Mouse (Mus musculus): ENCODE results near the gene Fut7. TPM values are rescaled to one million over a fixed set of nuclear protein-coding genes. Genes with fewer than 3 reads are reported as not detected.
A peak's percentile ranks its signal among the peaks of the same experiment; 100 is the strongest.

The Fut7 gene
- total RNA-seq, 1 experiment from 2014 or later: 27.8 TPM

DNA sequence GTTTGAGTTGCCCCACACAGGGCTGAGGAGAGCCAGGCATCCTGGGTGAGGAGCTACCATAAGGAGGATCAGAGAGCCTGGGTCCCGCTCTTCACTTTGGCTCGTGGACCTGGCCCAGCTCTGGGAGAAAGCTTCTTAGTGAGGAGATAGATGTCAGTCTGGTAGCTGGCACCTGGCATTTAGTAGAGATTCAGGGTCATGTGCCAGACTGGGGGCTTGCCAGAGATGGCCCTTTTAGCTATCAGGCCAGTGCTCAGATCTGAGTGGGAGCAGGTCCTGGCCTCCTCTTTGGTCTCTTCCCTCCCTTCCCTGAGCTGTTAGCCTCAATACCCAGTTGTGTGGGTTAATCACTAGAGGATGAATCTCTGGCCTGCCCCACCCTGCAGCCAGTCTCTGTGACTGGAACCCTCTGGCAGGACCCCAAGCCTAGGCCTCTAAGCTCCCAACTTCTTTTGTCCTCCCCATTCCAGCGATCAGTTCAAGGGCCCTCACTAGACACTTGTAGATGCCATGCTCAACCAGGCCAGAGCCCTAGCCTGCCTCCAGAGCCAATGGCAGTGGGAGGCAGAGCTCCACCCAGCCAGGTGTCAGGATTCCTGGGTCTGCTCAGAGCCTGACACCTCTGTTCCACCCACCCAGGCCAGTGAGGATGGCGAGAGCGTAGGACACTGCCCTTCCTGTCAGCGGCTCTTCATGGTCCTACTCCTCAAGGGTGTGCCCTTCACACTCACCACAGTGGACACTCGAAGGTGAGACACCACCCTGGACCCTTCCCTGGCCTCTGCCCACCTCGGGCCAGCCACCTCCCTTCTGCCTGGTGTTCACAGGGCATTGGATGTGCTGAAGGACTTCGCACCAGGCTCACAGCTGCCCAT is 34.2 kb downstream of the Fut7 start:
- no peak for ATAC-seq (replicated peaks; ENCODE audit: low read depth, poor library complexity, severe bottlenecking)

DNA sequence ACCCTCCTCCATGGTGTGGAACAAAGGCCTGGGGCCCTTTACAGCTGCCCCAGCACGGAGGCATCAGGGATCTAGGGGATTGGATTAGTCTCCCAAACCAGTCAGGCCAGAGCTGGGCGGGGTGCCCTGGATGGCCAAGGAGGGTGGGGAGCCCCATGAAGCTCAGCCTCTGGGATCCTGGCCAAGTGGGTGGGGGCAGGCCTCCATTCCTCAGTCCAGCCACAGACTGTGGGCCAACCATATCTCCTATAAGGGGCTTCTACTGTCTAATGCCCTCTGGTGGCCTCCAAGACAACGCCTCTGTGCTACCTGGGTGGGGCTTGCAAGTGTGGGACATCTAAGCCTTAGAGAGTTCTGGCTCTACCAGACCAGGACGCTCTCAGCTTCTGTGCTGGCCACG is 35.8 kb downstream of the Fut7 start:
- no peak for ATAC-seq (replicated peaks; ENCODE audit: low read depth, poor library complexity, severe bottlenecking)

DNA sequence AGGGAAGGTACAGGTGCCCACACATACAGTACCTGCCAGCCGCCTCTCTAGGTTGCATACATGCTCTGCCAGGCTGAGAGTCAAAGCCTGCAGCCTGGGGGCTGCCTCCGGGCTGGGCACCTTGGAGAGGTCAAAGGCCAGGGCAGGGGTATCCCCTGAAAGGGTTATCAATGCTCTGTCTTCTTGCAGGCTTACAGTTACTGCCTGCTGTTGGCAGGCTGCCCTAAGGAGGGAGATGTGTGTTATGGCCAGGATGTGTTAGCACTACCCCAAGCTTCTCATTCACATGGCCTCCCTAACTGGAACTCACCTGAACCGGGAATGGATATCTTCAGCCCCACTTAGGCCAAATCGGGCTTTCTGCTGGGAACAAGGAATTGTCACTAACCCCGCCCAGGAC is 37.1 kb downstream of the Fut7 start:
- no peak for ATAC-seq (replicated peaks; ENCODE audit: low read depth, poor library complexity, severe bottlenecking)

DNA sequence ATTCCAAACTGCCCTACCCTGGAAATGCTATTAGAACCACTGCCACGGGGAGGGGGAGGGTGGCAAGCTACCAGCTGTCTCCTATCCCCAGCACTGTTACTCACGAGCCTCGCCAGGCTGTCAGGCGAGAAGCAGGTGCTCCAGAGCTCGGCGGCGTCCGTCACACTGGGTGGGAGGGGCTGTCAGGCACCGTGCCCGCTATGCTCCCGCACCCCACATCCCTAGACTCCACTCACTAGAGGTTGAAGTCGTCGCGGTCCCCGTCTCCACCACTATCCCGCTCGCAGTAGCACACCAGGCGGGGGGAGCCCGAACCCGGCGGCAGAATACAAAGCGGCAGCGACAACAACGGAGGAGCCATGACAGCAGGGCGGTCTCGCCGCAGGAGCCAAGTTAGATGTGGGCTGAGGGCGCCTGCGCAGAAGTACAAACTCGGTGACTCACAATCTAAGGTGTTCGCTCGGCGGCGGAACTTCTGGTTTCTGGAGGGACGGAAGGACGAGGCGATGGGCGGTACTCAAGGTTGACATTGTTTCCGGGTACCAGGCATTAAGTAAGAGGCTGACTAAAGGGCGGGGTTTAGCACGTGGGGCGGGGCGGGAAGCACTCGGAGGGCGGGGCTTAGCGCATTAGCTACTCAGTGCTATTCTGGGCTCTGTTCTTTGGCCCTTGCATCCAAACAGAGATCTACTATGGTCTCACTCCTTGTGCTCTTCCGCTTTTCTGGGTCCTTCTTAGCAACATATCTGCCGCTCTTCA is 37.7 kb downstream of the Fut7 start, which contains the start of gene Paxx:
Paxx (minus strand) TSS at position 544 of the 759 bp plus-strand sequence.
- ATAC-seq (replicated peaks; ENCODE audit: low read depth, poor library complexity, severe bottlenecking): peak; percentile 87

DNA sequence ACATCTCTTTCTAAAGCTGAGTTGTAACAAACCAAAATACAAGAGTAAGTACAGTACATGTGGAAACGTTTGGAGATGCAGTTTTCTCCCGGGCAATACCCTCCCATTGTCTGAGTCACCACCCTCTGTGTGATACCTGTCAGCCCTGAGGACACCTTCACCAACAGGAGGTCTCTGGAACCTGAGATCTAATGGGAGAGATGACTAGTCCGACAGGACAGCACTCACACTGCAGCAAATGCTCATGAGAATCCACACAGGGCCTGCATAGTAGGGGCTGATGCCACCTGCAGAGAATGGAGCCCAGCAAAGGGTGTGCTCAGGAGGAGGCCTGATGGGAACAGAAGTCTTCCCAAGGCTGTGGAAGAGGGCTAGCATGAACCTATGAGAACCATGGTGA is 38.3 kb downstream of the Fut7 start:
- no peak for ATAC-seq (replicated peaks; ENCODE audit: low read depth, poor library complexity, severe bottlenecking)

DNA sequence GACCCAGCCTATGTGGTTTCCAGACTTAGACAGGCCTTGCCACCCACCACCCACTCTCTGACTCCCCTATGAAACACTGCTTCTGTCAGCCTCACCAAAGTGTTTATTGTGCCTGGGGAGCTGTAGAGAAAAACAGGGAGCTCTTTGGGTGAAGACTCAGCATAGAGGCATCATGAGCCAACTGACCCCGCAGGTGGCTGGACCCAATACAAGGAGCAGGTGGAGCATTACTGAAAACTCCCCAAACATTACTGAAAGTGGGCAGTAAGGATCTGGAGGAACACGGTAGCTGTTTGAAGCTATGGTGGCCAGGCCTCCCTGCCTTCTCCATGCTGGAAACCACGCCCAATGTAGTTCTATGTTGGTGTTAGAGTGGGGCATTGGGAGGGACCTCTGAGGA is 40.6 kb downstream of the Fut7 start:
- no peak for ATAC-seq (replicated peaks; ENCODE audit: low read depth, poor library complexity, severe bottlenecking)

DNA sequence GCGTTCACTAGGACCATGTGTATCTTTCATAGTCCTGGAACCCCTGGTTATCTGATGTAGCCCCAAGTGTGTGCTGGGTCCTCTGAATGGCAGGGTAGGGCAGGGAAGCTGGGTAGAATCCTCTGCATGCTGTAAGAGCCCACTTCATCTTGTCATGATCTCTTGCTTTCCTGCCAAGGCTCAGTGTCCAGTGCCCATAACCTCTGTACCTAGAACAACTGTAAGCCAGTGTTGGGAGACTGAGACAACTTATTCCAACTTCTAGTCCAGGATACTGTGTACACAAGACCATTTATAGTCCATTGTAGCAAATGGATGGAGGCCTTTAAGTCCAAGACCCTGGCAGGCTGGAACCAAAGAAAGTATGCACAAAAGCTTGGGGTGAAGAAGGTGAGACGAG is 42.2 kb downstream of the Fut7 start:
- no peak for ATAC-seq (replicated peaks; ENCODE audit: low read depth, poor library complexity, severe bottlenecking)

DNA sequence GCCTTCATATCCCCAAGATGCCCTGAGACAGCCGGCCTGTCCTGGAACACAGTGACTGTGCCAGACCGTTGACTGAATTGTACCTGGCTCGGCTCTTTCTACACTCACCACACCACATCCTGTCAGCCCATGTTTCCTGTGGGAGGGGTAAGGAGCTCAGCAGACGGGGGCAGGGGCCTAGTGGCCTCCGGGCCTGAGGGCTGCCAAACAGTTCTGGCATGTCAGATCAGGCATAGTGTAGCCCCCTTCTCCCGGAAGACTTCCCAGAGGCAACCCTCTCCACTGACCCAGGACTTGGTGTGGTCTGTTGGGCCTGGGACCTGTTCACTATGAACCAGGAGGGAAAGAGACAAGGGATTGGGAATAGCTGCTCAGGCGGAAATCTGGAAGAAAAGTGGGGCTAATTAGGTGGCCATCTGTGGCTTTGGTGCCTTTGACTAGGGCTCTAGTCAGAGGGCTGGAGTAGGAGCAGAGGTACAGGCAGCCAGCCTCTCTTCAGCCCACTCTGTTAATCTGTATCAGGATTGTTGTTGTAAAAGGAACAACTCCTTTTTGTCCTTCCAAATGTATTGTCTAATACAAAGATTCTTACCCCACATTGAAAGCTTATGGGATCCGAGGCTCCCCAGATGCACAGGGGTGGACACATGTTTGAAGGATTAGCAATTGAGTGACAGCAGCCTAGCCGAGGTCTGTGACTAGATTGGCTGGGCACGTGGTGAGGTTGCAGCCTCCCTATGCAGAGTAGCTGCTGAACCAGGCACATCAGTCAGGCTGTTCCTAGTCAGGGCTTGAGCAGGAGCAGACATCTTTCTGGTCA is 43.0 kb downstream of the Fut7 start:
- ATAC-seq (replicated peaks; ENCODE audit: low read depth, poor library complexity, severe bottlenecking): peak; percentile 71

DNA sequence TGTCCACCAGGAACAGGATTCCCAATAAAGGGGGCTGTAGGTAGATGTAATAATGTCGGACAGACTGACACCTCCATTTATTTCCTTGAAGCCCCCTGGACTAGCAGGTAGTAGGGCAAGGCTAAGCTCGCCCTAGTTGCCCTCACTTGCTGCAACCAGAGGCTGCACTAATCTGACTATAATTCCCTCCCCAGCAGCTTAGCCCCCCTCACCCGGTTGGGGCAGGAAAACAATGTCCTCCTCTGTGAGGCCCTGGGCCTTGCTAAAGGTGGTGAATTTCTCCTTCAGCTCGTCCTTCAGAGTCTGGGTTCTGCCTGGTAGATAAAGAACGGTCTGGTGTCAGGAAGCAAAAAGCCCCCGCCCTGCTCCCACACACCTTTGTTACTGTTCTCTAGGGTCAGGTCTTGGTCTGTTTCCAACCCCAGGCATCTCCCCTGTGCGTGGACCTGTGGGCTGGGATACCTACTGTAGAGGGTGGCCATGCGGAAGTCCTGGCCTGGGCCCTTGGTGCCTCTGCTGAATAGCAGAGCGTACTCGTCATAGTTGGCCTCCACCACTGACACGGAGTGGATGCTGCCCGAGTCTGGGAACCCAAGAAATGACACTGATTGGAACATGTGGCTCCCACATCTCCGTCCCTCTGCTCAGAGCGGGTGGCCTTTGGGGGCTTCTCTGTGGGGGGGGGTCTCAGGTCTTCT is 44.7 kb downstream of the Fut7 start:
- no peak for ATAC-seq (replicated peaks; ENCODE audit: low read depth, poor library complexity, severe bottlenecking)

DNA sequence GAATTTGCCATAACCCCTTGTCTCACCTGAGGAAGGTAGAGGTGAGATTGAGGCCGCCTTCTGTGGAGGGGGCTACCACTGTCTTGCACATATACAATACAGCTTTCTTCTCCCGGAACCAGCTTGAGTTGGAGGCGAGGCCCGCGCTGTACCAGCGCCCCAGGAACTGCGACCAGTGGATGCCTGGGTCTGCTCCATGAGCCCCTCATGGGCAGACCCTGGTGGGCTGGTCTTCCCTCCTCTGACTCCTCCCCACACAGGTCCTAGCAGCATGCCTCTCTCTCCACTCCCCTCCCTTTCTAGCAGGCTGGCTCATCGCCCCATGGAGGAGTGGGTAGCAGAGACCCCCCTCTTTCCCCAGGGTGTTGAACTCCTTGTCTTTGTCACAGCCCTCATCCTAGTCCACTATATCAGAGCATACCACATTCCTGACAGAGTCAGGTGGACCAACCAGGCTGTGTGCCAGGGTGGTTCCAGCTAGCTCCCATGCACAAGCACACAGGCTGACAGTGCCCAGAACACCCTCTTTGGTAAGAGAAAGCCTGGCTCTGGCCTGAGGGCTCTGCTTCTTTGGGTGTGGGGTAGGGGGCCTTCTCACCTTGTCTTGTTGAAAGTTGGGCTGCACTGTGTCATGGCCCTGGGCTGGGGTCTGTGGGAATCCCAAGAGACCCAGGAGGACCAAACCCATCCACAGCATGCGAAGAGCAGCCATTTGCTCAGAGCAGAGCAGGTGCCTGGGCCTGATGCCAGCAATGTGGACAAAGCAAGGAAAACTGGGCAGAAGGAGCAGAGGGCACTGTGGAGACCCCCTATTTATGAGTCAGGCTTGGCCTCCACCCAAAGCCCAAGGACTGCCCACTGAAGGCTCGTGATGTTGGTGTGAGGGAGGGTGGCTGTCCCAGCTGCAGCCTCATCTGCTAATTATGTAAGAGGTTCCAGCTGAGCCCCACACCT is 46.2 kb downstream of the Fut7 start:
- ATAC-seq (replicated peaks; ENCODE audit: low read depth, poor library complexity, severe bottlenecking): no peak

DNA sequence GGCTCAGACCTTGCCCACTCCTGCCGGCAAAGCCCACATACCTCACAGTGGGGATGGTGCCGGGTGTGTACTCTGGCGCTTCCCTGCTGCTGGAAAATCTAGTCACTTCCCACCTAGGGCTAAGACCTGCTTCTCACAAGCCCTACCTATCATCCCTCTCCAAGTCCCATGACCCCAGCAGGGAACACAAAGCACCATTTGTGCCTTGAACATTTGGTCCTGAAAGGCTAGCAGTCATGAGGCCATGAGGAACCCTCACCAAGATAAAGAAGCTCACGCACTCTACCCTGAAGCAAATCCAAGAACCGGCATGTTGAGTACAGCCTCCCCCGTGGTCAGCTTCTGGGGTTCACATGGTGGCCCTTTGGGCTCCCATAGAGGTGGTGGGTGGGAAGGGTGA is 46.9 kb downstream of the Fut7 start, which contains the start of gene Ptgds:
Ptgds (minus strand) TSS at position 78 of the 400 bp plus-strand sequence.
- no peak for ATAC-seq (replicated peaks; ENCODE audit: low read depth, poor library complexity, severe bottlenecking)

DNA sequence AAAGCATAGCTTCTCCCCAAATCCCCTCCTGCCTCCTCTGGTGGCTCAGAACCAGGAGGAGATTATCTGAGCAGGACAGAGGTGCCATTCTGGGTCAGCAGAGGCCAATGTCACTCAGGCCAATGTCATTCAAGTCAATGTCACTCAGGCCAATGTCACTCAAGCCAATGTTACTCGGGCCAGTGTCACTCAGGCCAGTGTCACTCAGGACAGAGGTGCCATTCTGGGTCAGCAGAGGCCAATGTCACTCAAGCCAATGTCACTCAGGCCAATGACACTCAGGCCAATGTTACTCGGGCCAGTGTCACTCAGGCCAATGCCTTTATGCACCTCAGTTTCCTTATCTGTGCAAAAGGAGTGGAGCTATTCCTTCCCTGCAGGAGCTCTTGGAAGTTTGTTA is 49.5 kb downstream of the Fut7 start:
- ATAC-seq (replicated peaks; ENCODE audit: low read depth, poor library complexity, severe bottlenecking): no peak

Other genes with a start within 250 kb of the Fut7 start
- 0.39 and 2.2 TPM in 2 replicates for gene Nrarp, start 242.5 kb upstream of the Fut7 start, total RNA-seq (2017)
- gene Tor4a, start 226.4 kb upstream of the Fut7 start, total RNA-seq (2017): 15.7 and 18.1 TPM in 2 replicates
- 28.8 and 47.4 TPM in 2 replicates for gene Nelfb, start 211.8 kb upstream of the Fut7 start, total RNA-seq (2017)
- gene Stpg3, start 208.6 kb upstream of the Fut7 start, total RNA-seq (2017): not detected in 2 replicates
- gene Fam166a, start 204.5 kb upstream of the Fut7 start, total RNA-seq (2017): not detected in 2 replicates
- gene Tubb4b, start 198.6 kb upstream of the Fut7 start, total RNA-seq (2017): 486 and 513 TPM in 2 replicates
- not detected in 2 replicates for gene Slc34a3, start 188.9 kb upstream of the Fut7 start, total RNA-seq (2017)
- gene Rnf224, start 186.5 kb upstream of the Fut7 start, total RNA-seq (2017): not detected in 2 replicates
- 0.37 and 0.82 TPM in 2 replicates for gene Rnf208, start 181.0 kb upstream of the Fut7 start, total RNA-seq (2017)
- gene Cysrt1, start 180.8 kb upstream of the Fut7 start, total RNA-seq (2017): not detected in 2 replicates
- gene AL732309.1, start 176.4 kb upstream of the Fut7 start, total RNA-seq (2017): 0.50 and 0.87 TPM in 2 replicates
- gene Tmem203, start 167.8 kb upstream of the Fut7 start, total RNA-seq (2017): 11.3 and 13.0 TPM in 2 replicates
- gene Tprn, start 160.6 kb upstream of the Fut7 start, total RNA-seq (2017): 12.4 and 17.0 TPM in 2 replicates
- 65.1 and 73.3 TPM in 2 replicates for gene Ssna1, start 150.8 kb upstream of the Fut7 start, total RNA-seq (2017)
- 35.1 and 53.1 TPM in 2 replicates for gene Anapc2, start 150.8 kb upstream of the Fut7 start, total RNA-seq (2017)
- not detected in 2 replicates for gene Tmem210, start 135.1 kb upstream of the Fut7 start, total RNA-seq (2017)
- gene Lrrc26, start 133.4 kb upstream of the Fut7 start, total RNA-seq (2017): not detected in 2 replicates
- gene Grin1, start 104.1 kb upstream of the Fut7 start, total RNA-seq (2017): not detected in 2 replicates
- gene Man1b1, start 90.9 kb upstream of the Fut7 start, total RNA-seq (2017): 40.8 and 41.3 TPM in 2 replicates
- gene Dpp7, start 66.9 kb upstream of the Fut7 start, total RNA-seq (2017): 13.3 and 19.2 TPM in 2 replicates
- 8.5 and 8.9 TPM in 2 replicates for gene Uap1l1, start 57.6 kb upstream of the Fut7 start, total RNA-seq (2017)
- gene Sapcd2, start 50.9 kb upstream of the Fut7 start, total RNA-seq (2017): 15.1 and 17.4 TPM in 2 replicates
- not detected in 2 replicates for gene Entpd2, start 27.4 kb upstream of the Fut7 start, total RNA-seq (2017)
- gene Npdc1, start 23.9 kb upstream of the Fut7 start, total RNA-seq (2017): 0.64 TPM in 1 of 2 replicates, not detected in the other
- gene Abca2, start 5.4 kb downstream of the Fut7 start, total RNA-seq (2017): 31.5 and 49.9 TPM in 2 replicates
- not detected in 2 replicates for gene Clic3, start 33.6 kb downstream of the Fut7 start, total RNA-seq (2017)
- 19.8 and 29.1 TPM in 2 replicates for gene Paxx, start 37.8 kb downstream of the Fut7 start, total RNA-seq (2017)
- 4.1 TPM in 1 of 2 replicates, not detected in the other for gene Ptgds, start 46.8 kb downstream of the Fut7 start, total RNA-seq (2017)
- not detected in 2 replicates for gene Lcn12, start 70.6 kb downstream of the Fut7 start, total RNA-seq (2017)
- gene Fbxw5, start 77.5 kb downstream of the Fut7 start, total RNA-seq (2017): 16.6 and 21.4 TPM in 2 replicates
- 0.19 and 2.7 TPM in 2 replicates for gene C8g, start 78.5 kb downstream of the Fut7 start, total RNA-seq (2017)
- gene Traf2, start 123.7 kb downstream of the Fut7 start, total RNA-seq (2017): 11.5 and 15.8 TPM in 2 replicates
- 57.2 and 84.7 TPM in 2 replicates for gene Edf1, start 134.6 kb downstream of the Fut7 start, total RNA-seq (2017)
- gene Mamdc4, start 151.6 kb downstream of the Fut7 start, total RNA-seq (2017): 3.4 TPM in 1 of 2 replicates, not detected in the other
- gene Phpt1, start 152.0 kb downstream of the Fut7 start, total RNA-seq (2017): 33.5 and 40.8 TPM in 2 replicates
- 0.55 TPM in 1 of 2 replicates, not detected in the other for gene Ajm1, start 158.5 kb downstream of the Fut7 start, total RNA-seq (2017)
- 78.2 and 83.9 TPM in 2 replicates for gene Rabl6, start 185.3 kb downstream of the Fut7 start, total RNA-seq (2017)
- not detected in 2 replicates for gene Ccdc183, start 194.4 kb downstream of the Fut7 start, total RNA-seq (2017)
- 6.4 and 23.9 TPM in 2 replicates for gene Tmem141, start 198.7 kb downstream of the Fut7 start, total RNA-seq (2017)
- 1.6 and 2.4 TPM in 2 replicates for gene Fcna, start 204.8 kb downstream of the Fut7 start, total RNA-seq (2017)
- not detected in 2 replicates for gene Lcn8, start 229.9 kb downstream of the Fut7 start, total RNA-seq (2017)
- not detected in 2 replicates for gene Lcn5, start 234.7 kb downstream of the Fut7 start, total RNA-seq (2017)